Mouse (Mus musculus): ENCODE measurements at regions not wholly inside any gene's neighbourhood (a gene's known extent, or its start where the extent isn't known, plus 50 kb on each side); places are given as distances from the start of the nearest gene placed in this dataset.

- no peaks in the 10 kb centered on the region for H3K36me3 ChIP-seq (ENCODE audit: insufficient read depth)
- no peak overlapping the region for H3K27ac ChIP-seq (ENCODE audit: low read depth, low read length)
- no peaks in the 10 kb centered on the region for H3K27me3 ChIP-seq (ENCODE audit: insufficient read depth, low read length)
- H3K4me2 ChIP-seq (ENCODE audit: low read depth): no peak overlapping the region
- no peak overlapping the region for H3K9ac ChIP-seq
- H3K9me3 ChIP-seq (ENCODE audit: low read length): no peaks in the 10 kb centered on the region
- TF ChIP-seq CTCF (IDR thresholded peaks at IDR 0.05; ENCODE audit: low read depth): no peak
- DNase-seq: no peak
- no peaks in the 10 kb centered on the region for H3K4me1 ChIP-seq (ENCODE audit: insufficient read depth)
- ATAC-seq: no peak
- WGBS: 48% methylated on average over 5 of the region's 5 CpGs
- no peak overlapping the region for H3K4me3 ChIP-seq (ENCODE audit: low read depth, low read length)
Observed at GRCm38 (mm10) chr7:111205876-111206275, 123.0 kb upstream of the Eif4g2 start.

GRCm38 (mm10) chr7:111198608-111199355 is 116.0 kb upstream of the Eif4g2 start:
- no peak overlapping the region for H3K4me3 ChIP-seq (ENCODE audit: low read depth, low read length)
- H3K27ac ChIP-seq (ENCODE audit: low read depth, low read length): no peak overlapping the region
- no peaks in the 10 kb centered on the region for H3K9me3 ChIP-seq (ENCODE audit: low read length)
- H3K9ac ChIP-seq: no peak overlapping the region
- H3K36me3 ChIP-seq (ENCODE audit: insufficient read depth): no peaks in the 10 kb centered on the region
- no peaks in the 10 kb centered on the region for H3K4me1 ChIP-seq (ENCODE audit: insufficient read depth)
- no peak for ATAC-seq
- peak; percentile 41 for DNase-seq
- H3K4me2 ChIP-seq (ENCODE audit: low read depth): no peak overlapping the region
- H3K27me3 ChIP-seq (ENCODE audit: insufficient read depth, low read length): no peaks in the 10 kb centered on the region
- WGBS: 25% methylated on average over 10 of the region's 10 CpGs
- TF ChIP-seq CTCF (IDR thresholded peaks at IDR 0.05; ENCODE audit: low read depth): no peak

- H3K9me3 ChIP-seq (ENCODE audit: low read length): no peaks in the 10 kb centered on the region
Observed at GRCm38 (mm10) chr7:111191674-111192073, 108.8 kb upstream of the Eif4g2 start.

GRCm38 (mm10) chr7:111191216-111191615 is 108.4 kb upstream of the Eif4g2 start:
- TF ChIP-seq CTCF (IDR thresholded peaks at IDR 0.05; ENCODE audit: low read depth): no peak
- Histone ChIP-seq H3K4me3 (ENCODE audit: low read depth, low read length) (no peak overlapping the region), H3K4me1 (ENCODE audit: insufficient read depth) (no peaks in the 10 kb centered on the region), H3K9ac (no peak overlapping the region), H3K4me2 (ENCODE audit: low read depth) (no peak overlapping the region), H3K9me3 (ENCODE audit: low read length) (no peaks in the 10 kb centered on the region), H3K36me3 (ENCODE audit: insufficient read depth) (no peaks in the 10 kb centered on the region), H3K27ac (ENCODE audit: low read depth, low read length) (no peak overlapping the region), H3K27me3 (ENCODE audit: insufficient read depth, low read length) (no peaks in the 10 kb centered on the region)
- no peak for ATAC-seq
- DNase-seq: no peak

More at GRCm38 (mm10) chr7:111191674-111192073, 108.8 kb upstream of the Eif4g2 start:
- Histone ChIP-seq H3K36me3 (ENCODE audit: insufficient read depth) (no peaks in the 10 kb centered on the region), H3K4me1 (ENCODE audit: insufficient read depth) (no peaks in the 10 kb centered on the region), H3K4me2 (ENCODE audit: low read depth) (no peak overlapping the region), H3K27me3 (ENCODE audit: insufficient read depth, low read length) (no peaks in the 10 kb centered on the region), H3K9ac (no peak overlapping the region), H3K4me3 (ENCODE audit: low read depth, low read length) (no peak overlapping the region), H3K27ac (ENCODE audit: low read depth, low read length) (no peak overlapping the region)
- peak; percentile 73 for ATAC-seq
- WGBS: 36% methylated on average over 4 of the region's 4 CpGs
- no peak for TF ChIP-seq CTCF (IDR thresholded peaks at IDR 0.05; ENCODE audit: low read depth)
- peak; percentile 64 for DNase-seq

- DNase-seq (no peak), ATAC-seq (no peak)
- no peak overlapping the region for H3K4me2 ChIP-seq (ENCODE audit: low read depth)
- TF ChIP-seq CTCF (IDR thresholded peaks at IDR 0.05; ENCODE audit: low read depth): no peak
- H3K27me3 ChIP-seq (ENCODE audit: insufficient read depth, low read length): no peaks in the 10 kb centered on the region
- no peaks in the 10 kb centered on the region for H3K36me3 ChIP-seq (ENCODE audit: insufficient read depth)
- 78% methylated on average over 4 of the region's 4 CpGs for WGBS
- no peak overlapping the region for H3K27ac ChIP-seq (ENCODE audit: low read depth, low read length)
- H3K4me1 ChIP-seq (ENCODE audit: insufficient read depth): no peaks in the 10 kb centered on the region
- no peaks in the 10 kb centered on the region for H3K9me3 ChIP-seq (ENCODE audit: low read length)
- H3K4me3 ChIP-seq (ENCODE audit: low read depth, low read length): no peak overlapping the region
- H3K9ac ChIP-seq: no peak overlapping the region
Observed at GRCm38 (mm10) chr7:111189731-111190130, 106.9 kb upstream of the Eif4g2 start.

GRCm38 (mm10) chr7:111185954-111186353 is 103.1 kb upstream of the Eif4g2 start:
- Histone ChIP-seq H3K9me3 (ENCODE audit: low read length) (no peaks in the 10 kb centered on the region), H3K9ac (no peak overlapping the region), H3K27me3 (ENCODE audit: insufficient read depth, low read length) (no peaks in the 10 kb centered on the region), H3K4me1 (ENCODE audit: insufficient read depth) (no peaks in the 10 kb centered on the region), H3K4me3 (ENCODE audit: low read depth, low read length) (no peak overlapping the region), H3K36me3 (ENCODE audit: insufficient read depth) (no peaks in the 10 kb centered on the region), H3K27ac (ENCODE audit: low read depth, low read length) (no peak overlapping the region), H3K4me2 (ENCODE audit: low read depth) (no peak overlapping the region)
- DNase-seq (no peak), ATAC-seq (no peak)
- no peak for TF ChIP-seq CTCF (IDR thresholded peaks at IDR 0.05; ENCODE audit: low read depth)
- WGBS: 88% methylated on average over 7 of the region's 7 CpGs

- ATAC-seq: no peak
- H3K9me3 ChIP-seq (ENCODE audit: low read length): no peaks in the 10 kb centered on the region
- WGBS: 60% methylated on average over 3 of the region's 3 CpGs
- no peak for TF ChIP-seq CTCF (IDR thresholded peaks at IDR 0.05; ENCODE audit: low read depth)
- no peak overlapping the region for H3K27ac ChIP-seq (ENCODE audit: low read depth, low read length)
- H3K4me1 ChIP-seq (ENCODE audit: insufficient read depth): no peaks in the 10 kb centered on the region
- H3K4me2 ChIP-seq (ENCODE audit: low read depth): no peak overlapping the region
- no peaks in the 10 kb centered on the region for H3K36me3 ChIP-seq (ENCODE audit: insufficient read depth)
- no peak for DNase-seq
- no peaks in the 10 kb centered on the region for H3K27me3 ChIP-seq (ENCODE audit: insufficient read depth, low read length)
- H3K4me3 ChIP-seq (ENCODE audit: low read depth, low read length): no peak overlapping the region
- H3K9ac ChIP-seq: no peak overlapping the region
Observed at GRCm38 (mm10) chr7:111183512-111183911, 100.7 kb upstream of the Eif4g2 start.

All from forebrain, postnatal 0 days (tissue).